Mouse (Mus musculus): ENCODE measurements at regions not wholly inside any gene's neighbourhood (a gene's known extent, or its start where the extent isn't known, plus 50 kb on each side); places are given as distances from the start of the nearest gene placed in this dataset.

GRCm38 (mm10) chr4:7970272-7970671, 268.6 kb downstream of the Car8 start:
- TF ChIP-seq CTCF (IDR thresholded peaks at IDR 0.05; ENCODE audit: low read depth, low read length): no peak
- no peak for TF ChIP-seq POLR2A (IDR thresholded peaks at IDR 0.05; ENCODE audit: borderline replicate concordance, low read depth, low read length)

All from bone marrow macrophage, adult 2 months (primary cell).